Mouse (Mus musculus) ES-E14 (cell line): ENCODE measurements at regions not wholly inside any gene's neighbourhood (a gene's known extent, or its start where the extent isn't known, plus 50 kb on each side); places are given as distances from the start of the nearest gene placed in this dataset.

Experiments
- HCFC1 ChIP-seq: IDR thresholded peaks from 2 replicates; pipeline ENCODE4 v1.6.1; 2012; ENCODE audit warnings: low read length, inconsistent platforms, borderline replicate concordance; ENCODE audit not compliant: insufficient read depth
- MAFK ChIP-seq: IDR thresholded peaks from 2 replicates; pipeline ENCODE4 v1.6.1; 2014; ENCODE audit warnings: mild to moderate bottlenecking, low read depth, low read length, inconsistent platforms; ENCODE audit not compliant: insufficient read depth
- ZC3H11A ChIP-seq: IDR thresholded peaks from 2 replicates; pipeline ENCODE4 v1.6.1; 2012; ENCODE audit warnings: low read depth, mild to moderate bottlenecking, inconsistent platforms, low read length, borderline replicate concordance
- ZNF384 ChIP-seq: IDR thresholded peaks from 2 replicates; pipeline ENCODE4 v1.6.1; 2012; ENCODE audit warnings: low read depth, low read length, inconsistent platforms

DNA sequence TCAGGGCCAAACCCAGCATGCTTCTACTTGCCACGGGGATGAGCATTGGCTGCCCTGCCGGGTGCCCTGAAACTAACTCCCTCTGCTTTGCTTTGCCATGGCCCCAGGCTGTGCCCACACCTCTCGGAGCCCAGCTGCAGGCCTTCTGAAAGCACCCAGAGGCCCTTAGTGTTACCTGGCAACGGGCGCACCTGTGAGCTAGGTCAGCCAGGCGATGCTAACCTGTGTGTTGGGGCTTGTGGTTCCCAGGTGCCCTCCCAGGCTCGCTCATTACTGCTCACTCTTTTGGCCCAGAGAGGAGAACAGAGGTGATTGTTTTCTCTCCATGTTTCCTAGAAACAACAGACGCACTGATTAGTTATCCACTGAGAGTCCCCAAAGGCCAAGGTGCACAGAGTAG lies 243.4 kb upstream of the Id4 start:
- TF ChIP-seq MAFK (no peak), ZC3H11A (no peak), HCFC1 (no peak), ZNF384 (no peak)
